Mouse (Mus musculus): ENCODE data around the gene Fcgrt.

- no peak for TF ChIP-seq CTCF (conservative IDR thresholded peaks at IDR 0.05; ENCODE audit: low read length)
- no peak for TF ChIP-seq POU5F1 (IDR thresholded peaks at IDR 0.05; ENCODE audit: borderline replicate concordance, low read length)
- no peak for TF ChIP-seq NANOG (IDR thresholded peaks at IDR 0.05; ENCODE audit: borderline replicate concordance, low read length)
Measured at GRCm38 (mm10) chr7:45045741-45046140, 57.9 kb downstream of the Fcgrt start.

Data from E14TG2a.4 (cell line).